Mouse (Mus musculus): ENCODE measurements around the gene Tnrc6c. TPM values are rescaled to one million over a fixed set of nuclear protein-coding genes. Genes with fewer than 3 reads are reported as not detected.

The Tnrc6c gene
- polyA plus RNA-seq, 1 experiment from 2014 or later: 8.9 TPM

DNA sequence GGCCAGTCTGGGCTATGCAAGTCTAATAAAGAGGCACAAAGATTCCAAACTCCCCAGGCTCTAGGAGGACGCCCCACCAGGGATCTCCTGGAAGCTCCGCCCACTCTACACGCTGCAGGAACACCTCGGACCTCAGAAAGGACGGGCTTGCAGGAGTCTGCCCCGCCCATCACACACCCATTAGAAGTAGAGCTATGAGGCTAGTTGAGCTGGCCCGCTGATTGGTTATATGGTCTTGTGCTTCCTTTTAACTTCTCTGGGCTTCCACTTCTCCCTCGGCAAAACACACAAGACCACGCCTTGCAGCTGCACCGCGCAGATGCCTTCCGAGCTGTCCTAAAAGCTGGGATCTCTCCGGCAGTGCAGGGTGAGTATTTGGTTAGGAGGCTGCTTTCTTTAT lies 43.0 kb upstream of the Tnrc6c start:
- Histone ChIP-seq H3K4me2 (replicated peaks; ENCODE audit: low read depth, low read length) (peak overlapping the region; percentile 43), H3K27me3 (replicated peaks; ENCODE audit: insufficient read depth, low read length) (0 out of 2 replicates have a peak, but pooled peaks cover 2% of the 10 kb centered on the region), H3K27ac (ENCODE audit: low read length) (no peak overlapping the region), H3K4me1 (ENCODE audit: insufficient read depth, low read depth, low read length) (peaks cover 5% of the 10 kb centered on the region; the same call in 1 of the 2 replicates), H3K4me3 (ENCODE audit: low read depth, low read length) (peak overlapping the region; percentile 8; the same call in 1 of the 2 replicates), H3K9me3 (ENCODE audit: low read length) (no peaks in the 10 kb centered on the region), H3K9ac (replicated peaks; ENCODE audit: low read depth) (no peak overlapping the region), H3K36me3 (ENCODE audit: insufficient read depth, low read length) (no peaks in the 10 kb centered on the region)
- WGBS: 1% methylated on average over 13 of the region's 13 CpGs
- ATAC-seq (peak; percentile 94), DNase-seq (ENCODE audit: low spot score) (peak; percentile 83)
- TF ChIP-seq CTCF (IDR thresholded peaks at IDR 0.05) (no peak), EP300 (IDR thresholded peaks at IDR 0.05) (no peak)

DNA sequence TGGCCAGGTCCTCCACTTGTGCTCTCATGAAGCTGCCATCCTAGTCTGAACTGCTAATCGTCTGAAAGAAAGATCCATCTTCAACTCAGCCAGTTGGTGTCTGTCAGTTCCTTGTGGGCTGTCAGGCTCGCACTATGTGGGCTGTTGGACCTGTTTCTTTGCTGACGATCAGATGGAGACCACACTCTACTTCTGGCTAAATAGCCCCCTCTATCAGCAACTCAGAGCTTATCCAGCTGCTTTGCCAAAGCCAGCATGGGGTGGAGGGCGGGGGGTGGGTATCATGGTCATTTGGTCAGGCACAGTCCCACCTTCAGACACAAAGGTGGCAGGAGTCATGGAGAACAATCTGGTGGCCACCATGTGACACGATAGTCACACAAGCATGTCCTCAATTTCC lies 42.2 kb upstream of the Tnrc6c start:
- Histone ChIP-seq H3K27ac (ENCODE audit: low read length) (no peak overlapping the region), H3K4me1 (ENCODE audit: insufficient read depth, low read depth, low read length) (peaks cover 5% of the 10 kb centered on the region; the same call in 1 of the 2 replicates), H3K4me2 (replicated peaks; ENCODE audit: low read depth, low read length) (no peak overlapping the region), H3K36me3 (ENCODE audit: insufficient read depth, low read length) (no peaks in the 10 kb centered on the region), H3K4me3 (ENCODE audit: low read depth, low read length) (no peak overlapping the region), H3K9me3 (ENCODE audit: low read length) (no peaks in the 10 kb centered on the region), H3K27me3 (replicated peaks; ENCODE audit: insufficient read depth, low read length) (peaks cover 6% of the 10 kb centered on the region; the same call in 1 of the 2 replicates), H3K9ac (replicated peaks; ENCODE audit: low read depth) (no peak overlapping the region)
- DNase-seq (ENCODE audit: low spot score) (no peak), ATAC-seq (no peak)
- WGBS: 28% methylated on average over 5 of the region's 5 CpGs
- no peak for TF ChIP-seq EP300 (IDR thresholded peaks at IDR 0.05)
- peak; percentile 35; the same call in 1 of the 2 replicates for TF ChIP-seq CTCF (IDR thresholded peaks at IDR 0.05)

DNA sequence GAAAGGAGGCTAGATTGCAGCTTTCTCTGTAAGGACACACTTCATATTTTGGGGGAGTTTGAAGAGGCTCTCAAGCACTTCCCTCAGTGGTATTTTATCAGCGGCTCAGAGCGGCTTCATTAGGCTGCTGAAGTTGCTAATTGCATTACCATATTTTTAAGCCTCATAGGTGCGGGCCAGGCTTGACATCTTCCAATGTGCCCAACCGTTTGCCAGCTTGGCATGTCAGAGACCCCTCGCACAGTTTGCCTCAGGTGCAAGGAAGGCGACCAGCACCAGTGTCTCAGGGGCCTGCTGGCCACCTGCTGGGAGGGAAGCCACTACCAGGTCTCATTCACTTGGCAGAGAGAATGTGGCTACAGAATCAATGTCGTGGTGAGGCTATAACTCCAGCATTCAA lies 41.2 kb upstream of the Tnrc6c start:
- DNase-seq (ENCODE audit: low spot score) (no peak), ATAC-seq (no peak)
- Histone ChIP-seq H3K4me3 (ENCODE audit: low read depth, low read length) (no peak overlapping the region), H3K9me3 (ENCODE audit: low read length) (no peaks in the 10 kb centered on the region), H3K4me1 (ENCODE audit: insufficient read depth, low read depth, low read length) (peaks cover 8% of the 10 kb centered on the region; the same call in 1 of the 2 replicates), H3K27ac (ENCODE audit: low read length) (no peak overlapping the region), H3K36me3 (ENCODE audit: insufficient read depth, low read length) (no peaks in the 10 kb centered on the region), H3K9ac (replicated peaks; ENCODE audit: low read depth) (no peak overlapping the region), H3K27me3 (replicated peaks; ENCODE audit: insufficient read depth, low read length) (peaks cover 6% of the 10 kb centered on the region; the same call in 1 of the 2 replicates), H3K4me2 (replicated peaks; ENCODE audit: low read depth, low read length) (no peak overlapping the region)
- no peak for TF ChIP-seq EP300 (IDR thresholded peaks at IDR 0.05)
- no peak for TF ChIP-seq CTCF (IDR thresholded peaks at IDR 0.05)
- 46% methylated on average over 7 of the region's 7 CpGs for WGBS

DNA sequence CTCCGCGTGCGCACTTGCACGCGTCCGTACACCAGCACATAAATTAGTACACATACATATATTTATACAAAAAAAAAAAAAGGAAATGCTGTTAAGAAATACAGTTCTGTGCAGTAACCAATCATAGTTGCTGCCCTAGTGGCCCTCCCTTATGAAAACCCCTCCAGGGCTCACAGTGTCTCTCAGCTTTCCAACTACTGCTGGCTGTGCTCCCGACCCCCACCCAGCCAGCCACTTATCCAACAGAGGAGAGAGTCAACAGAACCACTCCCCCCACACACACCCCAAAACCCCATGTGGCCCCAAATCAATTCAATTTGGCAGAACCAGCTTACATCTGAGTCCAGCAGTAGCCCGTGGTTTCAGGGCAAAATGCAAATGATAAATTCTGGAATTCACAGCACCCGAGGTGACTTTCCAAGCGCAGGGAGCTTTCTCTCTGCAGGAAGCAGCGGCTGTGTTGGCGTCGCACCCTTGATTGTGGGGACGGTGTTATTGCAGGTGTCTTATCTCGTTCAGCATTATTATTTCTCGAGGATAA lies 36.7 kb upstream of the Tnrc6c start:
- 0 out of 2 replicates have a peak, but pooled peaks cover 3% of the 10 kb centered on the region for H3K4me1 ChIP-seq (ENCODE audit: insufficient read depth, low read depth, low read length)
- no peak overlapping the region for H3K9ac ChIP-seq (replicated peaks; ENCODE audit: low read depth)
- H3K4me2 ChIP-seq (replicated peaks; ENCODE audit: low read depth, low read length): no peak overlapping the region; the same call in 1 of the 2 replicates
- TF ChIP-seq CTCF (IDR thresholded peaks at IDR 0.05) (no peak), EP300 (IDR thresholded peaks at IDR 0.05) (no peak)
- no peaks in the 10 kb centered on the region for H3K36me3 ChIP-seq (ENCODE audit: insufficient read depth, low read length)
- H3K27ac ChIP-seq (ENCODE audit: low read length): no peak overlapping the region
- ATAC-seq: no peak
- 14% methylated on average over 16 of the region's 16 CpGs for WGBS
- H3K27me3 ChIP-seq (replicated peaks; ENCODE audit: insufficient read depth, low read length): peaks cover 6% of the 10 kb centered on the region; the same call in 1 of the 2 replicates
- no peak overlapping the region for H3K4me3 ChIP-seq (ENCODE audit: low read depth, low read length)
- no peak for DNase-seq (ENCODE audit: low spot score)
- no peaks in the 10 kb centered on the region for H3K9me3 ChIP-seq (ENCODE audit: low read length)

DNA sequence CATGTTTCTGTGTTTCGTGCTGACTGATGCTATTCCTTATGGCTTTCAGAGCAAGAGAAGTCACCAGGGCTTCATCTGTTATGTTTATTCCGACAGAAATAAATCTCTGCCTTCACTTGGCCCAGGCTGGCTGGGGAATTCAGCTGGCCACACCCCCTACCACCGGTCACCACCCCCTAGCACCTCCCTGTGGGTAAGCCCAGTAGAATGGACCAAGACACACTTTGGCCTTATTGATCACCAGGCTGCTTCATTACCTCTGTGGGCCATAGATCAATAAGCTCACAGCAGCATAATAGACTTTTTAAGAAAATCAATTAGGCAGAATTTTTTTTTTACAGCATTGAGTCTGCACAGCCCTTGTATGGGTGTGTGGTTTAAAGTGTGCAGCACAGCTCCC lies 35.9 kb upstream of the Tnrc6c start:
- Histone ChIP-seq H3K9me3 (ENCODE audit: low read length) (no peaks in the 10 kb centered on the region), H3K27ac (ENCODE audit: low read length) (no peak overlapping the region), H3K9ac (replicated peaks; ENCODE audit: low read depth) (no peak overlapping the region), H3K36me3 (ENCODE audit: insufficient read depth, low read length) (no peaks in the 10 kb centered on the region), H3K4me3 (ENCODE audit: low read depth, low read length) (no peak overlapping the region), H3K4me2 (replicated peaks; ENCODE audit: low read depth, low read length) (no peak overlapping the region), H3K27me3 (replicated peaks; ENCODE audit: insufficient read depth, low read length) (peaks cover 6% of the 10 kb centered on the region; the same call in 1 of the 2 replicates), H3K4me1 (ENCODE audit: insufficient read depth, low read depth, low read length) (0 out of 2 replicates have a peak, but pooled peaks cover 3% of the 10 kb centered on the region)
- DNase-seq (ENCODE audit: low spot score) (no peak), ATAC-seq (no peak; the same call in 1 of the 2 replicates)
- WGBS: 9% methylated on average over 3 of the region's 3 CpGs
- TF ChIP-seq CTCF (IDR thresholded peaks at IDR 0.05): no peak
- no peak for TF ChIP-seq EP300 (IDR thresholded peaks at IDR 0.05)

DNA sequence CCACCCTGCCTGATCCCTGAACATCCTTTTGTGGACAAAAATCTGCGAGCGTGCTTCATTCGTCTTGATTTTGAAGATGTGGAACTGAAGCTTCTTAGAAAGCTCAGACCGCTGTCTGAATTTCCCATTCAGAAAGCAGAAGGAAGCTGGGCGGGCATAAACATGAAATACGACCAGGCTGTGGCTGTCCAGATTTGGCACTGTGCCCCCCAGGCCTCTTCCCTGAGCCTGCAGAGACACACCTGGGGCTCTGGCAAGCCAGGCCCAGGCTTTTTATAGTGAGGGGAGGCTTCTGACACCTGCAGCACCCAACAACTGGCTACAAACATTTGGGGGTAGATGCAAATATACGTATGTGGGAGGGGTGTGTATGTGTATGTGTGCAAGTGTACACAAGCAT lies 35.3 kb upstream of the Tnrc6c start:
- Histone ChIP-seq H3K4me2 (replicated peaks; ENCODE audit: low read depth, low read length) (no peak overlapping the region), H3K9ac (replicated peaks; ENCODE audit: low read depth) (no peak overlapping the region), H3K4me1 (ENCODE audit: insufficient read depth, low read depth, low read length) (0 out of 2 replicates have a peak, but pooled peaks cover 3% of the 10 kb centered on the region), H3K9me3 (ENCODE audit: low read length) (no peaks in the 10 kb centered on the region), H3K27ac (ENCODE audit: low read length) (no peak overlapping the region), H3K4me3 (ENCODE audit: low read depth, low read length) (no peak overlapping the region), H3K36me3 (ENCODE audit: insufficient read depth, low read length) (no peaks in the 10 kb centered on the region), H3K27me3 (replicated peaks; ENCODE audit: insufficient read depth, low read length) (peaks cover 6% of the 10 kb centered on the region; the same call in 1 of the 2 replicates)
- DNase-seq (ENCODE audit: low spot score) (no peak), ATAC-seq (no peak)
- WGBS: 60% methylated on average over 7 of the region's 7 CpGs
- no peak for TF ChIP-seq CTCF (IDR thresholded peaks at IDR 0.05)
- no peak for TF ChIP-seq EP300 (IDR thresholded peaks at IDR 0.05)

Measured in lung, postnatal 0 days (tissue).